Mouse (Mus musculus) olfactory bulb, adult 2 months (tissue): Measurements from ENCODE around the gene Alox12.

Experiments
- CTCF ChIP-seq: fragments of 200-500 bp; IDR thresholded peaks from 2 replicates; pipeline ENCODE4 v1.5.1; 2012; ENCODE audit warnings: low read depth, mild to moderate bottlenecking, low read length, moderate library complexity; ENCODE audit not compliant: insufficient read depth
- POLR2A ChIP-seq: fragments of 200-500 bp; IDR thresholded peaks from 2 replicates; pipeline ENCODE4 v1.6.1; 2012; ENCODE audit warnings: mild to moderate bottlenecking, low read depth, low read length, moderate library complexity; ENCODE audit not compliant: insufficient read depth

DNA sequence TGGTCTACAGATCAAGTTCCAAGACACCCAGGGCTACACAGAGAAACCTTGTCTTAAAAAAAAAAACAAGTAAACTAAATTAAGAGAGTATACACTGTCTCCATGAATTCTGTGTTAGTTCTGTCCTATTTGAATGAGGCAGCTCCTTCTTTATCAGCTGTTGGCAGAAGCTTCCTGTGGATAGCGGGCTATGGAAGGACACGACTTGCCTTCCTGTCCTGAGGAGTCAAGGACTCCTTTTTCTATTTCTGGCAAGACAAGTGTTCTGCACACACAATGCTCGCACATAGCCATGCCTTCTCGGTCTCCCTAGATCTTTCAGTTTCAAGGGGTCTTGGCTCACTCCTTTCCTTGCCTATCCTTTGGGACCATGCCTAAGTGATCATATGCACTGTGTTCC lies 47.1 kb upstream of the Alox12 start:
- no peak for TF ChIP-seq CTCF
- TF ChIP-seq POLR2A: no peak
